Mouse (Mus musculus): ENCODE results near the gene Mypn.

DNA sequence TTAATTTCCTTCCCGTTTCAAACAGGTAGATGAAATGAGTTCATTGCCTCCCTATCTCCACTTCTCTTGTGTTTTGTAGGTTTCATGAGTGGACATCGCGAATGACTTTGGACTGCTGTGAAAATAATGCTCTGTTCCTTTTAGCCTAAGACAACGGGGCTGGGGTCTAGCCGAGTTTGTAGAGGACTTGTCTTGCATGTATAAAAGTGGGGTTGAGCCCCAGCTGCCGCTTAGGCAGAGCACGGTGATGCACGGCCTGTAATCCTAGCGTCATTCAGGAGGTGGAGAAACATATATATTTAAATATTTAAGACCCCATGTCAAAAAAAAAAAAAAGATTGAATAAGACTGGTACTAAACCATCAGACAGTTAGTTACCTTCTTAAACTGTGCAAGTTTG lies 103.1 kb downstream of the Mypn start:
- TF ChIP-seq CTCF (IDR thresholded peaks at IDR 0.05; ENCODE audit: borderline replicate concordance, insufficient read depth, low read length) (no peak), POLR2A (IDR thresholded peaks at IDR 0.05; ENCODE audit: low read depth, low read length) (no peak)
